Mouse (Mus musculus): ENCODE measurements at regions not wholly inside any gene's neighbourhood (a gene's known extent, or its start where the extent isn't known, plus 50 kb on each side); places are given as distances from the start of the nearest gene placed in this dataset.

DNA sequence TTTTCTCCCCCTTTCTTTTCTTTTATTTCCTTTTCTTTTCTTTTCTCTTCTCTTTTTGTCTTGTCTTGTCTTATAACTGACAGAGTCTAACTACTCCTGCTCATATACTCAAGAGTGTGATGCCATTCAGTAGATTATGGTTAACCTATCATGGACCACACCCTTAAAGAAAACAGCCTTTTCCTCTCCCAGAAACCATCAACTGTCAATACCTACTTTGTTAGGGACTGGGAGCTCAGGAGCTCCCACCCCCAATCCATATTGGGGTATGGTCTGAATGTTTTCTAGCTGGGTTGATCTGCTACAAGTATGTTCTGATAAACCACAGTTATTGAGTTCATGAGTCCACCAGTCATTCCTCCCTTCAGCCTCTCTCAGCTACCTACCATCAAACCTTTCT lies 972.3 kb upstream of the Lrrc6 start:
- no peaks in the 10 kb centered on the region for H3K36me3 ChIP-seq (replicated peaks)
- no peak for DNase-seq (ENCODE audit: low spot score)
- no peaks in the 10 kb centered on the region for H3K27me3 ChIP-seq (replicated peaks; ENCODE audit: low read depth, poor library complexity, severe bottlenecking)

DNA sequence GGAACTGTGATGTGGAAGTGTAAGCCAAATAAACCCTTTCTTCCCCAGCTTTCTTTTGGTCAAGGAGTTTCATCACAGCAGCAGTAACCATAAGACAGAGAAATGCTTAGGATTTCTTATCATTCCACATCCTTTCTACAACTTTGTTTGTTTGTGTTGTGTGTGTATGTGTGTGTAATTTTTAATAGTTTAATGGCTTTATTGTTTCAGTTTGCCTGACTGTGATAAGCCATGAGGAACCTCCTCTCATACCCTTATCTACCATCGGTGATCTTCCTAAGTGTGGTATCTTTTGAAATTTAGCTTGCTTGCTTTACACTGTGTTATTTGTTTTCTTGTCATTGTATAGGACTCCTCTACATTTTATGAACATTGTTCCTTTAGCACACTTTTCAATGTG lies 970.6 kb upstream of the Lrrc6 start:
- Histone ChIP-seq H3K9me3 (no peaks in the 10 kb centered on the region), H3K36me3 (replicated peaks) (no peaks in the 10 kb centered on the region), H3K4me1 (no peaks in the 10 kb centered on the region), H3K27me3 (replicated peaks; ENCODE audit: low read depth, poor library complexity, severe bottlenecking) (no peaks in the 10 kb centered on the region), H3K4me3 (no peak overlapping the region), H3K27ac (replicated peaks) (no peak overlapping the region)
- no peak for DNase-seq (ENCODE audit: low spot score)
- 91% methylated on average over 1 of the region's 1 CpGs for WGBS

More for the DNA sequence above, 972.3 kb upstream of the Lrrc6 start:
- Histone ChIP-seq H3K4me1 (no peaks in the 10 kb centered on the region), H3K9me3 (no peaks in the 10 kb centered on the region), H3K4me3 (no peak overlapping the region), H3K27ac (replicated peaks) (no peak overlapping the region)

DNA sequence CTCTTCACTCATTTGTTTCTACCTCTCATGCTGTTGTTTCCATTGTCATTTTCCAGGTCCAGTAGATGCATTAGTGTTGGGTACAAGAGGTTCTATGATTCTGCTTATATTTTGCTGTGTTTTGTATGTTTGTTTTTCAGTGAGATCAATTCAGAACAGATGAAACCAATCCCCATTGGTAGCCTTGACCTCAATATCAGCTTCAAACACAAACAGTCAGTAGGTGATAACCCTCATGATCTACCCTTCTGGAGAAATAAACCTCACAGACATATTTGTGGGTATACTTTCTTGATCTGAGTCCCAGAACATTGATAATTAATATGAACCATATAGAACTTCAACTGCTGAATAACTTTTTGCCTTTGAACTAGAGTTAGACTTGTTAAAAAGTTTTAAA lies 969.3 kb upstream of the Lrrc6 start:
- Histone ChIP-seq H3K36me3 (replicated peaks) (no peaks in the 10 kb centered on the region), H3K9me3 (no peaks in the 10 kb centered on the region), H3K27me3 (replicated peaks; ENCODE audit: low read depth, poor library complexity, severe bottlenecking) (no peaks in the 10 kb centered on the region), H3K4me1 (no peaks in the 10 kb centered on the region), H3K4me3 (no peak overlapping the region), H3K27ac (replicated peaks) (no peak overlapping the region)
- no peak for DNase-seq (ENCODE audit: low spot score)

DNA sequence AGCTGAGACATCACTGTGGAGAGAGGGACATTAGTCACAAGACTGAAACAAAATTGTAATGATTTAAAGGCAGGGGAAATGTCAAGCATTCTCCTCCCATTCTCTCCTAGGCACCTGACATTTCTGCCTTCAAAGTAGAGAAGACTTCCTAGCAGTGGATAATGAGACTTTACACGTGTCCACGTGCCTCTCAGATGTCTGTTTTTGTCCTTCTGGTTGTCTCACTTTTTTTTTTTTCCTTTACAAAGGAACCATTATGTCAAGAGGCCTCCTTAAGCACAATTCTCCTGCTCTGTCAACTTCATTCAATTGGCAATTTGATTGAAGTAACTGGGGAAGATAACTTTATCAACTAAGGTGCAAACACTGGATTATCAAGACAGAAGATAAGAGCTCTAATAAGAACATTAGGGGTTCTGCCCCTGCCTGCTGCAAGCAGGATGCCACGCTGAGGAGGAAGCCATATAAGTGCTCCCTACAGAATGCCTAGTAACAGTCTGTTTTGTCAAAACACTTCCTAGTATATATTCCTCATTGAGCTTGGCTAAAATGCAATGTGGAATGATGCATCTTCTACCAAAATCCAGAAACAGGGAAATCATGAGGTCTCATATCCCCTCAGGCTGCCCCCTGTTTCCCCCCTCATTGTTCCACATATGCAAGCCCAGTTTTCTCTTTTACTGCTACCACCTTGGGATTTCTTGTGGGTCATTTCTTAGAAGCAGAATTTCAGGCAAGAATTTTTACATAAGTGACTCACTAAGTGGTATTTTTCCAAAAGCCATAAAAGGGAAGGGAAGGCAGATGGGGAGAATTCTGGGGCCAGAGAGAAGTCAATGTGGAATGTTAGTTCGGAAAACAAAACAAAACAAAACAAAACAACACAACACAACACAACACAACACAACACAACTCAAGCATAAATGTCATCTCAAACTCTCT lies 967.0 kb upstream of the Lrrc6 start:
- Histone ChIP-seq H3K4me1 (no peaks in the 10 kb centered on the region), H3K27ac (replicated peaks) (no peak overlapping the region), H3K36me3 (replicated peaks) (no peaks in the 10 kb centered on the region), H3K27me3 (replicated peaks; ENCODE audit: low read depth, poor library complexity, severe bottlenecking) (no peaks in the 10 kb centered on the region), H3K4me3 (no peak overlapping the region), H3K9me3 (no peaks in the 10 kb centered on the region)
- DNase-seq (ENCODE audit: low spot score) = no peak
- 49% methylated on average over 4 of the region's 4 CpGs for WGBS

DNA sequence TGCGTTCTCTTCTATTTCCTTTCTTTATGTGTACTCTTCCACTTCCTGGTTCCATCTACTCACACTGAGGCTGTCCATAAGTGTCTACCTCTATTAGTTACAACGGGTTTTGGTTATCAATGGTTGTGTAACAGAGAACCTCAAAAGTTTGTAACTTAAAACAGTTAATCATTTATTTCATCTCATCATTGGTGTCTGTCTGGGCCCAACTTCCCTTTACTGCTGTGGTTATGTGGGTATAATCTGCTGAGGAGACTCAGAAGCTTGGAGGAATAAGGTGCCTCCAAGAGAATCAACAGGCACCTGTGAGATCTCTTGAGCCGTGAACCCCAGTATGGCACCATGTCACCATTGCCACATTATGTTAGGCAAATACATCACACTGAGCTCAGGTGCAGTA lies 962.2 kb upstream of the Lrrc6 start:
- WGBS = 95% methylated on average over 3 of the region's 3 CpGs
- no peaks in the 10 kb centered on the region for H3K9me3 ChIP-seq
- DNase-seq (ENCODE audit: low spot score) = no peak
- no peaks in the 10 kb centered on the region for H3K27me3 ChIP-seq (replicated peaks; ENCODE audit: low read depth, poor library complexity, severe bottlenecking)
- no peaks in the 10 kb centered on the region for H3K36me3 ChIP-seq (replicated peaks)
- H3K4me1 ChIP-seq = no peaks in the 10 kb centered on the region
- H3K27ac ChIP-seq (replicated peaks) = no peak overlapping the region
- H3K4me3 ChIP-seq = no peak overlapping the region

GRCm38 (mm10) chr15:67460384-67460783 lies 959.7 kb upstream of the Lrrc6 start:
- Histone ChIP-seq H3K9me3 (no peaks in the 10 kb centered on the region), H3K4me1 (no peaks in the 10 kb centered on the region), H3K27ac (replicated peaks) (no peak overlapping the region), H3K36me3 (replicated peaks) (no peaks in the 10 kb centered on the region), H3K4me3 (no peak overlapping the region), H3K27me3 (replicated peaks; ENCODE audit: low read depth, poor library complexity, severe bottlenecking) (no peaks in the 10 kb centered on the region)
- WGBS = 79% methylated on average over 1 of the region's 1 CpGs
- DNase-seq (ENCODE audit: low spot score) = no peak

DNA sequence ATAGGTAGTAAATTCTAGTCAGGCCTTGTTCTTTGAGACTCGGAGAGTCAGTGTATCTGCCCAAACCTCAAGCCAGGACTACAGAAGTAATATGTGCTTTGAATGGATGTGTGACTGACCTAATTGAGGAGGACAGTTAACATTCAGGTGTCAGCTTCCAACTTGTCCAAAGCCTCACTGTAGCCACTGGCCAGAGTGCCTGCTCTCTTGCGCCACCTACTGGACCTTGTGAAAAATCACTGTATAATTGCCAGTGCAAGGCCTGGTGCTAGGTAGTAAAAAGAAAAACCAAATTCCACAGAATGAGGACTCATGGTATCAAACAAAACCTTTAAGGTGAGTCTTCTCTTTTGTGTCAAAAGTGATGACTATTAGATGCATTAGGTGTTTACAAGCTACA lies 933.6 kb upstream of the Lrrc6 start:
- Histone ChIP-seq H3K27me3 (replicated peaks; ENCODE audit: low read depth, poor library complexity, severe bottlenecking) (no peaks in the 10 kb centered on the region), H3K4me1 (no peaks in the 10 kb centered on the region), H3K4me3 (no peak overlapping the region), H3K27ac (replicated peaks) (no peak overlapping the region), H3K9me3 (no peaks in the 10 kb centered on the region), H3K36me3 (replicated peaks) (no peaks in the 10 kb centered on the region)
- WGBS = 30% methylated on average over 2 of the region's 2 CpGs
- peak; percentile 68 for DNase-seq (ENCODE audit: low spot score)

DNA sequence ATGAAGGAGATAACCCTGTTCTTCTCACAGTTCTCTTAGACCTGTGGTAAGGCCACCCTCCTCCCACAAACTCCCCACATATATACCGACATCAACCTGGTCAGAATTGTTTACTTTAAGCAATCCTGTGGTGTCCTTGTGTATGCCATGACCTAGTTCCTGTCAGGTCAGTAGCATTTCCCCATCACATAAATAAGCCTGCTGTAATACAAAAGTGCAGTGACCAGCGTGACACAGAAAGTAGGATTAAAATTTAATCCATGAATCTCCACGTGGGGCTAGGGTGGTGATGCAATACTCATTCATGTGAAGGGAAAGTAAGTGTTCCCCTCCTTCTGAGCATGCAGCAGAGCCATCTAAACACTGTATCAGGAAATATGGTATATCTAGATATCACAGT lies 923.2 kb upstream of the Lrrc6 start:
- no peak for DNase-seq (ENCODE audit: low spot score)
- WGBS = 88% methylated on average over 3 of the region's 3 CpGs
- no peaks in the 10 kb centered on the region for H3K9me3 ChIP-seq
- H3K4me1 ChIP-seq = no peaks in the 10 kb centered on the region
- no peaks in the 10 kb centered on the region for H3K27me3 ChIP-seq (replicated peaks; ENCODE audit: low read depth, poor library complexity, severe bottlenecking)
- no peaks in the 10 kb centered on the region for H3K36me3 ChIP-seq (replicated peaks)
- no peak overlapping the region for H3K4me3 ChIP-seq
- no peak overlapping the region for H3K27ac ChIP-seq (replicated peaks)

DNA sequence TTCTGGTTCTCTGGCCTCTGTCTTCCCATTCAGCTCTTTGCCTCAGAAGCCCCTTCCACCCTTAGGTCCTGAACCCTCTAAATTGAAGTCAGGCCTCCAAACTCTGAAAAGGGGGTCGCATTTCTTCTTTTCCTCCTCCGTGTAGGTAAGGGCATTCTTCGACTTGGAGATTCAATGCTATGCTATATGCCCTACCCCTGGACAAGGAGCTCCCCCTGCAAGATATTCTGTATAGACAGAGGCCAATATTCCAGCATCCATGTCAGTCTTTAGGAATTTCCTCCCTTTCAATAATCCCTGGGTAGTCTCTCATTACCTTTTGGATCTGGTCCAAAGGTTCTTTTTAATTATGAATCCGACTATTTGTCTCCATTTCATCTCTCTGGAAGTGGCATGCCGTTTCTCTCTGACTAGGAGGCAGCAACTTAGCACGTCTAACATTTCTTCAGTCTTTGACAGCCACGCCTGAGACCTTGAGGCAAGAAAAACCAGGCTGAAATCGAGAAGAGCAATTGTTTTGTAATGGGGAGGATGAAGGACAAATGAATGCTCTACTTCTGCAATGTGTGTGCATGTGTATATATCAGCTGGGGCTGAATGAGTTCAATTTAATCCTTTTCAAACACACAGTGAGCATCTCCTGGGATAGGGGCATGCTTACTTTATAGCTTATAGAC lies 921.7 kb upstream of the Lrrc6 start:
- H3K27ac ChIP-seq (replicated peaks) = no peak overlapping the region
- no peaks in the 10 kb centered on the region for H3K9me3 ChIP-seq
- no peaks in the 10 kb centered on the region for H3K27me3 ChIP-seq (replicated peaks; ENCODE audit: low read depth, poor library complexity, severe bottlenecking)
- WGBS = 69% methylated on average over 8 of the region's 8 CpGs
- no peak overlapping the region for H3K4me3 ChIP-seq
- no peaks in the 10 kb centered on the region for H3K36me3 ChIP-seq (replicated peaks)
- H3K4me1 ChIP-seq = 0 out of 2 replicates have a peak, but pooled peaks cover 7% of the 10 kb centered on the region
- no peak for DNase-seq (ENCODE audit: low spot score)

GRCm38 (mm10) chr15:67420776-67421175 lies 920.1 kb upstream of the Lrrc6 start:
- H3K27me3 ChIP-seq (replicated peaks; ENCODE audit: low read depth, poor library complexity, severe bottlenecking) = no peaks in the 10 kb centered on the region
- H3K27ac ChIP-seq (replicated peaks) = no peak overlapping the region
- WGBS = 78% methylated on average over 6 of the region's 6 CpGs
- no peaks in the 10 kb centered on the region for H3K36me3 ChIP-seq (replicated peaks)
- H3K4me1 ChIP-seq = 0 out of 2 replicates have a peak, but pooled peaks cover 7% of the 10 kb centered on the region
- no peaks in the 10 kb centered on the region for H3K9me3 ChIP-seq
- DNase-seq (ENCODE audit: low spot score) = no peak
- H3K4me3 ChIP-seq = no peak overlapping the region

DNA sequence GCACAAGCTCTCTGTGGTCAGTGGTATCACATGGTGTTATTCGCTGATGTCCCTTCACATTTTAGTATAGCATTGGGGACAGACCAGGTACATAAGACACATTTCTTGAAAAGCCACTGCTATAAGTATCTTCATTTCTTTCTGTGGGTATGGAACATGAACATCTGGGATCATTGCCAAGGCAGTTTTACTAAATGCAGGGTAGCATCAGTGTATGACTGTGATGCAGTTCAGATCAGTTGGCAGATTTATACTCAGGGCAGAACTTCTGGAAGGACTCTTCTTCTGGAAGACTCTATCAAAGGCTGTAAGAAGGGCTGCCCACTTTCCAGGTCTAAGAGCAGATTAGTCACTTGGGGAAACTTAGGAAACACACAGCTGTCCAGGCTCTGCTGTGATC lies 919.0 kb upstream of the Lrrc6 start:
- Histone ChIP-seq H3K27ac (replicated peaks) (no peak overlapping the region), H3K4me1 (0 out of 2 replicates have a peak, but pooled peaks cover 7% of the 10 kb centered on the region), H3K4me3 (no peak overlapping the region), H3K36me3 (replicated peaks) (no peaks in the 10 kb centered on the region), H3K9me3 (no peaks in the 10 kb centered on the region), H3K27me3 (replicated peaks; ENCODE audit: low read depth, poor library complexity, severe bottlenecking) (no peaks in the 10 kb centered on the region)
- WGBS = 96% methylated on average over 1 of the region's 1 CpGs
- DNase-seq (ENCODE audit: low spot score) = no peak

- DNase-seq (ENCODE audit: low spot score) = no peak
- Histone ChIP-seq H3K27me3 (replicated peaks; ENCODE audit: low read depth, poor library complexity, severe bottlenecking) (no peaks in the 10 kb centered on the region), H3K36me3 (replicated peaks) (no peaks in the 10 kb centered on the region)
Observed at GRCm38 (mm10) chr15:67417742-67418163, 917.0 kb upstream of the Lrrc6 start.

DNA sequence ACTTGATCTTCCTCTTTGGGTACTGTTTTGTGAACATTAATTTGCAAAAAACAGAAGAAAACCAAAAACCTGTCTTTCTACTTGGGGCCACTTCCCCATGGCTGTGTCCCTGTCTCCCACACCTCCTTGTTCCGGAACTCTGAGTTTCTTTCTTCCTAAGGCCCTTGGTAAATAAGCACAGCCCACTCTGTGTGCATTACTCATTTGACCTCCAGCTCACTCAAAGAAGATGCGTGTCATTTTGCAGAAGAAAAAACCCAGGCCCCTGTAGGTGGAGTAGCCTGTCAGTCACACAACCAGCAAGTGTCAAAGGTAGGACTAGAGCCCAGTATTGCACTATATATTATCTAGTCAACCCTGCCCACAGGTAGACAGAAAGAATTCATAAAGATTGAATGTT lies 915.1 kb upstream of the Lrrc6 start:
- H3K9me3 ChIP-seq = no peaks in the 10 kb centered on the region
- WGBS = 84% methylated on average over 2 of the region's 2 CpGs
- DNase-seq (ENCODE audit: low spot score) = no peak

More at GRCm38 (mm10) chr15:67417742-67418163, 917.0 kb upstream of the Lrrc6 start:
- WGBS = 72% methylated on average over 2 of the region's 2 CpGs
- no peak overlapping the region for H3K27ac ChIP-seq (replicated peaks)
- no peak overlapping the region for H3K4me3 ChIP-seq
- H3K4me1 ChIP-seq = 0 out of 2 replicates have a peak, but pooled peaks cover 7% of the 10 kb centered on the region
- no peaks in the 10 kb centered on the region for H3K9me3 ChIP-seq

More for the DNA sequence above, 915.1 kb upstream of the Lrrc6 start:
- Histone ChIP-seq H3K36me3 (replicated peaks) (no peaks in the 10 kb centered on the region), H3K27me3 (replicated peaks; ENCODE audit: low read depth, poor library complexity, severe bottlenecking) (no peaks in the 10 kb centered on the region), H3K27ac (replicated peaks) (no peak overlapping the region), H3K4me3 (no peak overlapping the region), H3K4me1 (0 out of 2 replicates have a peak, but pooled peaks cover 7% of the 10 kb centered on the region)
